Mouse (Mus musculus) erythroblast, embryonic 14.5 days (primary cell): Measurements from ENCODE around the gene Ipo8.

Experiments
- GATA1 ChIP-seq: IDR thresholded peaks from 2 replicates; pipeline ENCODE4 v1.6.1; 2012; ENCODE audit warnings: low read length, inconsistent platforms, mixed read lengths
- TAL1 ChIP-seq: IDR thresholded peaks from 3 replicates; pipeline ENCODE4 v1.6.1; 2012; ENCODE audit warnings: low read length, inconsistent platforms, mixed read lengths

DNA sequence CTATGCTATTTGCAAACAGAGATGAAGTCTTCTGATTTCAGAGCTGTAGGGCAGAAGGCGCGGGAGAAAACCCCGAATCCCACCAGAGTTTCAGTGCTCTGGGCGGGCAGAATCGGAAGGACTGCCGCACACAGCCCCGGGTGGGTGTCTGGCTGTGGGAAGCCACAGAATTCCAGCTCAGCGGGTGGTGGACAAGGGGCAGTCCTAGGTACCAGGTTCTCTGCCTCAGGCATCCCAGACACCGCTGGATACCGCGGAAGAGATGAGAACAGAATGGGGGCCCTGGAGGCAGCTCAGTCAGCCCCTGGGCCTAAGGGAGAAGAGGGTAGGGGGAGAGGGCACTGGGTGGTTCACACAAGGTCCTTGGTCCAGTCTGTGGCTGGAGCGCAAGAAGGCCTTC, 62.8 kb downstream of the Ipo8 start:
- TF ChIP-seq GATA1: no peak
- no peak for TF ChIP-seq TAL1
